Mouse (Mus musculus) left cerebral cortex, postnatal 25 days (tissue): Measurements from ENCODE around the gene Inpp5k. TPM values are rescaled to one million over a fixed set of nuclear protein-coding genes. Genes with fewer than 3 reads are reported as not detected.

ENCODE experiments used
- total RNA-seq, 2 experiments: library from RNA; stranded (reverse); gene quantifications; 2 replicates each; pipeline ENCODE4 v1.2.3; 2021

The Inpp5k gene
- total RNA-seq, 2 experiments from 2014 or later: 38.5 to 41.3 TPM

Other genes with a start within 250 kb of the Inpp5k start
- 10 to 100 TPM; 16.7 to 17.3 TPM for gene Serpinf1, start 208.3 kb upstream of the Inpp5k start, total RNA-seq
- gene Serpinf2, start 191.4 kb upstream of the Inpp5k start, total RNA-seq: not detected
- 10 to 100 TPM; 17.4 to 18.7 TPM for gene Wdr81, start 176.3 kb upstream of the Inpp5k start, total RNA-seq
- gene Tlcd2, start 169.3 kb upstream of the Inpp5k start, total RNA-seq: under 1 TPM; 0.69 to 0.80 TPM
- gene Prpf8, start 144.2 kb upstream of the Inpp5k start, total RNA-seq: 100 to 1,000 TPM; 120 to 127 TPM
- 1 to 10 TPM; 2.0 to 2.7 TPM for gene Rilp, start 120.9 kb upstream of the Inpp5k start, total RNA-seq
- 1 to 10 TPM; 1.7 to 2.1 TPM for gene Scarf1, start 117.4 kb upstream of the Inpp5k start, total RNA-seq
- gene Slc43a2, start 99.3 kb upstream of the Inpp5k start, total RNA-seq: 10 to 100 TPM; 50.3 to 59.4 TPM
- gene Pitpna, start 42.9 kb upstream of the Inpp5k start, total RNA-seq: 100 to 1,000 TPM; 330 to 346 TPM
- gene Myo1c, start 19.5 kb downstream of the Inpp5k start, total RNA-seq: 10 to 100 TPM; 17.4 to 19.0 TPM
- gene Crk, start 48.3 kb downstream of the Inpp5k start, total RNA-seq: 100 to 1,000 TPM; 125 to 137 TPM
- 1,000 to 10,000 TPM in 1 of 2 experiments, 100 to 1,000 TPM in 1; 981 to 1,083 TPM for gene Ywhae, start 101.9 kb downstream of the Inpp5k start, total RNA-seq
- gene Doc2b, start 165.1 kb downstream of the Inpp5k start, total RNA-seq: 10 to 100 TPM; 22.8 to 27.9 TPM